Mouse (Mus musculus) C2C12 (cell line): ENCODE results near the gene Spem1.

ENCODE experiments used
- CEBPB ChIP-seq: IDR thresholded peaks from one replicate; pipeline ENCODE4 v1.6.1; 2011; ENCODE audit warnings: low read depth, mild to moderate bottlenecking, control low read depth, moderate library complexity
- CTCF ChIP-seq: IDR thresholded peaks from one replicate; pipeline ENCODE4 v1.5.1; 2011; ENCODE audit not compliant: control insufficient read depth, insufficient read depth, insufficient read length
- MYOD1 ChIP-seq: IDR thresholded peaks from one replicate; pipeline ENCODE4 v1.6.1; 2011; ENCODE audit warnings: low read depth; ENCODE audit not compliant: control insufficient read depth, insufficient read length
- MYOG ChIP-seq: IDR thresholded peaks from one replicate; pipeline ENCODE4 v1.6.1; 2011; ENCODE audit not compliant: control insufficient read depth, insufficient read length; ENCODE audit errors: extremely low read depth
- USF1 ChIP-seq: IDR thresholded peaks from one replicate; pipeline ENCODE4 v1.6.1; 2011; ENCODE audit warnings: low read depth, mild to moderate bottlenecking, control low read depth, moderate library complexity

DNA sequence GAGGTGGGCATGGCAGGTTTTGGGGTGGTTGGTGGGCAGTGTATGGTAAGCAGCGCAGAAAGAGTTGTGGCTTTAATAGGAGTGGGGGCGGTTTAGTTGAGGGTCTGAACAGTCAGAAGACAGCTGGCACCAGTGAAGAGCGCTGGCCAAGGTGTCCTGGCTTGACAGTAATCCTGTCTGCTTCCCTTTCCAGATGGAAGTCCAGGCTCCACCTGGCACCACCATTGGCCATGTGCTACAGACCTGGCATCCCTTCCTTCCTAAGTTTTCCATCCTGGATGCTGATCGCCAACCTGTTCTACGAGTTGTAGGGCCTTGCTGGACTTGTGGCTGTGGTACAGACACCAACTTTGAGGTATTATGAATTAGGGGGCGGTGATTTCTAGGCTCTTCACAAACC, 26.0 kb upstream of the Spem1 start:
- TF ChIP-seq USF1, result no peak
- TF ChIP-seq MYOG, result no peak
- no peak for TF ChIP-seq CEBPB
- TF ChIP-seq CTCF, result no peak
- TF ChIP-seq MYOD1, result no peak
